Mouse (Mus musculus): ENCODE results near the gene Zfp219. TPM values are rescaled to one million over a fixed set of nuclear protein-coding genes. Genes with fewer than 3 reads are reported as not detected.

Gene Zfp219
- polyA plus RNA-seq, 1 experiment, result 177 TPM

- DNase-seq (ENCODE audit: low read depth), result no peak
Measured at GRCm38 (mm10) chr14:52026342-52026741, 5.8 kb upstream of the Zfp219 start.

DNA sequence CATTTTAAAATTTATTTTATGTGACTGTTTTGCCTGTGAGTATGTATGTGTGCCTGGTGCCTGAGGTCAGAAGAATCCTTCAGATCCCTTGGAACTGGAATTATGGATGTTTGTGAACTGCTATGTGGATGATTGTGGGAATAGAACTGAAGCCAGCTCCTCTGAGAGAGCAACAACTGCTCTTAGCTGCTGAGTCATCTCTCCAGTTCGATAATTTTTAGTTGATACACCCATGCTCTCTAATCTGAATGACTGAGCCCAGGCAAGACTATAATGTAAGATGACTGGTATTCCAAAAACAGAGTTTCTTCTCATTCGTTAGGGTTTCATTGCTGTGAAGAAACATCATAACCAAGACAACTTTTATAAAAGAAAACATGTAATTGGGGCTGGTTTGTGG is 3.6 kb upstream of the Zfp219 start:
- DNase-seq (ENCODE audit: low read depth), result no peak
- TF ChIP-seq POLR2A (IDR thresholded peaks at IDR 0.05; ENCODE audit: borderline replicate concordance, extremely low read depth, insufficient read depth, insufficient read length, poor library complexity, severe bottlenecking) (no peak), CTCF (IDR thresholded peaks at IDR 0.05; ENCODE audit: borderline replicate concordance, extremely low read depth, insufficient read depth, insufficient read length) (no peak)

More at GRCm38 (mm10) chr14:52026342-52026741, 5.8 kb upstream of the Zfp219 start:
- TF ChIP-seq CTCF (IDR thresholded peaks at IDR 0.05; ENCODE audit: borderline replicate concordance, extremely low read depth, insufficient read depth, insufficient read length) (no peak), POLR2A (IDR thresholded peaks at IDR 0.05; ENCODE audit: borderline replicate concordance, extremely low read depth, insufficient read depth, insufficient read length, poor library complexity, severe bottlenecking) (no peak)

- TF ChIP-seq POLR2A (IDR thresholded peaks at IDR 0.05; ENCODE audit: borderline replicate concordance, extremely low read depth, insufficient read depth, insufficient read length, poor library complexity, severe bottlenecking) (no peak), CTCF (IDR thresholded peaks at IDR 0.05; ENCODE audit: borderline replicate concordance, extremely low read depth, insufficient read depth, insufficient read length) (peak; percentile 80)
- DNase-seq (ENCODE audit: low read depth), result peak; percentile 92
Measured at GRCm38 (mm10) chr14:52022709-52023459, 2.4 kb upstream of the Zfp219 start.

DNA sequence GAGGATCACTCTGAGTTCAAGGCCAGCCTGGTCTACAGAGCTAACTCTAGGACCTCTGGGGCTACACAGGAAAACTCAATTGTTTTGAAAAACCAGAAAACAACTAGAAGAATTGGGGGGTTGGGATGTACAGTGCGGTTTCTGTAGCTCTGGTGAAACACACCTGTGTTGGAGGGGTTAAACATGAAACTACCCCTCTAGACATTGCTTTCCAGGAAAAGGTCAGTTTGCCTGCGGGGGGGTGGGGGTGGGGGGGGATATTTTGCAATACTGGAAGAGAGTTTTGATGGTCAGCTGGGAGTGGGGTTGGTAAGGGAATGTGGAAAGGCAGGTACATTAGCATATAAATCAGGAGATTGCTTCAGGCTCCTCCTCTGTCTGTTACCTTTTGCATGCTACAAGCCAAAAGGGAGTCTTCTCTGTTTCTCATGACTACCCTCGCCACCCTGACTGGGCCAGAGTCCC is 1.7 kb upstream of the Zfp219 start:
- DNase-seq (ENCODE audit: low read depth), result no peak
- no peak for TF ChIP-seq CTCF (IDR thresholded peaks at IDR 0.05; ENCODE audit: borderline replicate concordance, extremely low read depth, insufficient read depth, insufficient read length)
- TF ChIP-seq POLR2A (IDR thresholded peaks at IDR 0.05; ENCODE audit: borderline replicate concordance, extremely low read depth, insufficient read depth, insufficient read length, poor library complexity, severe bottlenecking), result no peak

DNA sequence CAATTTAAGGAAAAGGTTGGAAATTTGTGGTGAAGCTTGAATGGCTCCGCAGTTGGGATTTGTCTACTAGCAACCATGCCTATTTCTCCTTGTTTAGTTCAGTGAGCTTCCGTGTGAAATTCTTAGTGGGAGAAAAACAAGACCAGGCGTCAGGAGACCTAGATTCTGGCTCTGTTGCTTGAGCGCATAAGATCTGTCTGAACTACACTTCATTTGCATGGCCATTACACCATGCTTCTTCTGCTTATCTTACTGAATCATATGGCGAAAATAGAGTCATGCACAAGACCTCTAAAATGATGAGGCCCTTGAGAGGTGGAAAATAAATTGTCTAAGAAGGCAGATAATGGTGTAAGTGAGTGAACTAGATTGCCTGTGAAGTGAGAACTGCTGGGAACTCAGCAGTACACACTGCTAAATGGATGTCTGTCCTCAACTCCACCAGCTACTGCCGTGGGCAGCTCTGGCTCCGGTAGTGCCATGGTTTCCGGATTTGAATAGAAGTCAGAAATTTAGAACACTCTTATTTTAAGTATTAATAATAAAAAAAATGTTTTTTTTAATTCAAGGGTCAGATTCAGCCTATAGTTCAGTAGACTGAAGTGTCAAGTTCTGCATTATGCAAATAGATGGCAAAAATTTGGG is 1.2 kb upstream of the Zfp219 start:
- TF ChIP-seq POLR2A (IDR thresholded peaks at IDR 0.05; ENCODE audit: borderline replicate concordance, extremely low read depth, insufficient read depth, insufficient read length, poor library complexity, severe bottlenecking), result no peak

DNA sequence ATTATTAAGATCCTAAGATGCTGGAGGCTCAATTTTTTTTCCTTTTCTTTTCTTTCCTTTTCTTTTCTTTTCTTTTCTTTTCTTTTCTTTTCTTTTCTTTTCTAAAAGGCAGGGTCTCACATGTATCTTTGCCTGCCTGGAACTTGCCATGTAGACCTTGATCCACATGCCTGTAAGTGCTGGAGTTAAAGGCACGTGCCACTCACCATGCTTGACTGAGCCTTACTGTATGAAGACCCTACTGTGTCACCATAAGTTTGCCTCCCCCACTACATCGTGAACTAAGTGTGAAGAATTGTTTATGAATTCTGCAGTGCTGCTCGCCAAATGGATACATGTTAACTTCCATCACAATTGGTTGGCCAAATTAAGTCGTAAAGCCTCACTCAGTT is 601 bp upstream of the Zfp219 start:
- TF ChIP-seq POLR2A (IDR thresholded peaks at IDR 0.05; ENCODE audit: borderline replicate concordance, extremely low read depth, insufficient read depth, insufficient read length, poor library complexity, severe bottlenecking) (no peak), CTCF (IDR thresholded peaks at IDR 0.05; ENCODE audit: borderline replicate concordance, extremely low read depth, insufficient read depth, insufficient read length) (no peak)
- no peak for DNase-seq (ENCODE audit: low read depth)

More for the DNA sequence above, 1.2 kb upstream of the Zfp219 start:
- DNase-seq (ENCODE audit: low read depth), result no peak

GRCm38 (mm10) chr14:52019590-52020340 is 768 bp downstream of the Zfp219 start:
- peak; percentile 99 for DNase-seq (ENCODE audit: low read depth)
- TF ChIP-seq CTCF (IDR thresholded peaks at IDR 0.05; ENCODE audit: borderline replicate concordance, extremely low read depth, insufficient read depth, insufficient read length), result peak; percentile 64
- peak; percentile 73; the same call in 1 of the 2 replicates for TF ChIP-seq POLR2A (IDR thresholded peaks at IDR 0.05; ENCODE audit: borderline replicate concordance, extremely low read depth, insufficient read depth, insufficient read length, poor library complexity, severe bottlenecking)

DNA sequence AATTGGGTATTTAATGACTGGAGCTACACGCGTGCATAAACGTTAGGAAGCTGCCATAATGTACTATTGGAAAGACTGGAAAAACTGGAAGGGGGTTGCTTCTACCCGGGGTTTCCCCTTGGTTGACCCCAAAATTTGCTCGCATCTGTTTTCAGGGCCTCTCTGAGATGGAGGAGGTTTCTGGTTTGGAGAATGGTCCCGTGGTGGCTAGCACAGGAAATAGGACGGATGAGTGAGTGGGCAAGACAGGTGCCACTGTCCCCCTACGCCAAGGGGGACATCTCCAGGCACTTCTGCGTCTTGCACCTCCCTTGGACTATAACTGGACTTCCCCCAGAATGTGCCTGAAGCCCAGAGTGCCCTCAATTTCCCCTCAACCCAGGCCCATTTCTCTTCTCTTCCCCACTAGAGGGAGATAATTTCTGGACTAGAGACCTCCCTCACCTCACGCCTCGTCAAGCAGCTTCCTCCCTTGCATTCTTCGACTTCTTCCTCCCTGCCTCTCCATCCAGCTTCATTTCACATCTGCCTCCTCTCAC is 1.4 kb downstream of the Zfp219 start:
- TF ChIP-seq POLR2A (IDR thresholded peaks at IDR 0.05; ENCODE audit: borderline replicate concordance, extremely low read depth, insufficient read depth, insufficient read length, poor library complexity, severe bottlenecking), result no peak
- peak; percentile 60; the same call in 1 of the 2 replicates for TF ChIP-seq CTCF (IDR thresholded peaks at IDR 0.05; ENCODE audit: borderline replicate concordance, extremely low read depth, insufficient read depth, insufficient read length)
- DNase-seq (ENCODE audit: low read depth), result no peak

DNA sequence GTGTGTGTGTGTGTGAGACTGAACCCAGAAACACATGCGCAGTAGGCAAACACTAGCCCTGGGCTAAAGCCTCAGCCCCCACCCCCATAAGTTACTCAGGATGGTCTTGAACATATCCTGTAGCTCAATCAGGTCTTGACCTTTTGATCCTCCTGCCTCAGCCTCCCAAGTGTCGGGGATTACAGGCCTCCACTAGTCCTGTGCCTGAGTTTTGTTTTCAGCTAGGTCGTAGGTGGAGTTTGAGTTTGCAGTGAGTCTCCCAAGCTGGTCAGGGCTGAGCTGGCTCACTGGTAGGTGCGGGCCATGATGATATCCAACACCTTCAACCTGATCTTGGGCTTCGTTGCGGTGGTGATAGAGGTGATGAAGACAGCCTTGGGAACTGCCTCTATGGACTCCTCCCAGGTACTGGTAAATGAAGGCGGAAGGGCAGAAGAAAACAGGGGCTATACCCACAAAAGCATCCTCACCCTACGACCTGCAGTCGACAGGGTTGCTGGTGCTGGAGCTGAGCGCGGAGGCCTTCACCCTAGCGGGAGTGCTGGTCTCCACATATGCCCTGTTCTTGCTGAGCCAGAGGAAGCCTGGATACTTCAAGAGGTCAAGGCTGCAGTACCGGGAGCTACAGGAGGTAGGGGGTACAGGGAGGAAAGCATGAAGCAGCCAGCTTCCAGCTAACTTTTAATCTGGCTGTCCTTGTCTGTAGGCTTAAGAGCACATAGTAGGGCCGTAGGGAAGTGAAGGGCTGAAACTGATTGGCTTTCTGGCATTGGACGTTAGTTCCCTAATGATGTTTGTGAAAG is 2.1 kb downstream of the Zfp219 start:
- TF ChIP-seq POLR2A (IDR thresholded peaks at IDR 0.05; ENCODE audit: borderline replicate concordance, extremely low read depth, insufficient read depth, insufficient read length, poor library complexity, severe bottlenecking) (no peak), CTCF (IDR thresholded peaks at IDR 0.05; ENCODE audit: borderline replicate concordance, extremely low read depth, insufficient read depth, insufficient read length) (no peak)
- DNase-seq (ENCODE audit: low read depth), result no peak

DNA sequence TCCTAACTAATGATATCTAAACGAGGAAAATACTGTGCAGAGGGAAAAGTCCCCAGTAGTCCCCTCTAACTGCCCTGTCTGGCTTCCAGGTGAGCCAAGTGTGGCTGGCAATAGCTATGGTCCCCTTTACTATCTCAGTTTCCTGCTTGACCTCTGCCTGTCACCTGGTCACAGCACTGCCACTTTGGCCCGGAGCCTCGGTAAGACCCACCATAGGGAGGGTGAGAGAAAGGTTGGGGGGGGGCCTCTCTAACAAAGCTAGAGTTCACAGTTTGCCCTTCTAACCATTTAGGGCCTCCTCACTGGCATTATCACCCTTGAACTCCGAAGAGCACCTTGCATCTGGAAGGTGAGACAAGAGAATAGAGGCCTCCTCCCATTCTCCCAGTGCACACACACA is 2.9 kb downstream of the Zfp219 start:
- TF ChIP-seq CTCF (IDR thresholded peaks at IDR 0.05; ENCODE audit: borderline replicate concordance, extremely low read depth, insufficient read depth, insufficient read length) (no peak), POLR2A (IDR thresholded peaks at IDR 0.05; ENCODE audit: borderline replicate concordance, extremely low read depth, insufficient read depth, insufficient read length, poor library complexity, severe bottlenecking) (no peak)
- DNase-seq (ENCODE audit: low read depth), result no peak

All from brain, embryonic 14.5 days (tissue).